Mouse (Mus musculus) brown adipose tissue, adult 24 weeks (tissue): ENCODE results near the gene Sdf2. TPM values are rescaled to one million over a fixed set of nuclear protein-coding genes. Genes with fewer than 3 reads are reported as not detected.
A peak's percentile ranks its signal among the peaks of the same experiment; 100 is the strongest.

Experiments used
- H3K27ac ChIP-seq: fragments of 200-500 bp; replicated peaks from 2 replicates; pipeline ENCODE4 v1.5.1; 2012; ENCODE audit warnings: low read depth, mild to moderate bottlenecking, low read length
- H3K4me1 ChIP-seq: fragments of 200-500 bp; 2 replicates; pipeline ENCODE4 v1.6.1; 2012; ENCODE audit warnings: low read length, mixed read lengths; ENCODE audit not compliant: control insufficient read depth, insufficient read depth, insufficient read length
- H3K4me3 ChIP-seq: fragments of 200-500 bp; 2 replicates; pipeline ENCODE4 v1.5.1; 2012; ENCODE audit warnings: low read depth, mild to moderate bottlenecking, low read length, moderate library complexity; ENCODE audit not compliant: insufficient read depth
- polyA plus RNA-seq: library from polyadenylated mRNA; stranded (reverse); fragments of >200 nt; gene quantifications from 2 replicates; pipeline ENCODE4 v1.2.4, GENCODE M21; 2012; ENCODE audit not compliant: missing spikeins, insufficient read depth, insufficient read length

Sdf2 gene
- 42.0 and 44.9 TPM in 2 replicates for polyA plus RNA-seq

GRCm38 (mm10) chr11:78245627-78246317, at the start of gene Sdf2, which contains the start of gene Supt6:
TSS of gene Sdf2 (plus strand) at chr11:78245746.
TSS of gene Supt6 (minus strand) at chr11:78245987.
- Histone ChIP-seq H3K4me1 (0 out of 2 replicates have a peak, but pooled peaks cover 3% of the 10 kb centered on the region), H3K27ac (peak within 1 kb of the TSS; percentile 99), H3K4me3 (peak within 1 kb of the TSS; percentile 83)

- no peak overlapping the region for H3K4me3 ChIP-seq
- H3K4me1 ChIP-seq: peaks cover 10% of the 10 kb centered on the region
- H3K27ac ChIP-seq: peak overlapping the region; percentile 56
These were observed 43.2 kb upstream of the Sdf2 start for GRCm38 (mm10) chr11:78202372-78202771.

- no peak overlapping the region for H3K4me3 ChIP-seq
- no peak overlapping the region for H3K27ac ChIP-seq
- peaks cover 10% of the 10 kb centered on the region for H3K4me1 ChIP-seq
These were observed 41.3 kb upstream of the Sdf2 start for GRCm38 (mm10) chr11:78204287-78204686.

- H3K4me1 ChIP-seq: peaks cover 10% of the 10 kb centered on the region
- no peak overlapping the region for H3K27ac ChIP-seq
- no peak overlapping the region for H3K4me3 ChIP-seq
These were observed 40.0 kb upstream of the Sdf2 start for GRCm38 (mm10) chr11:78205361-78206206.

GRCm38 (mm10) chr11:78207190-78207589, 38.4 kb upstream of the Sdf2 start:
- Histone ChIP-seq H3K4me3 (no peak overlapping the region), H3K4me1 (peaks cover 10% of the 10 kb centered on the region), H3K27ac (no peak overlapping the region)

DNA sequence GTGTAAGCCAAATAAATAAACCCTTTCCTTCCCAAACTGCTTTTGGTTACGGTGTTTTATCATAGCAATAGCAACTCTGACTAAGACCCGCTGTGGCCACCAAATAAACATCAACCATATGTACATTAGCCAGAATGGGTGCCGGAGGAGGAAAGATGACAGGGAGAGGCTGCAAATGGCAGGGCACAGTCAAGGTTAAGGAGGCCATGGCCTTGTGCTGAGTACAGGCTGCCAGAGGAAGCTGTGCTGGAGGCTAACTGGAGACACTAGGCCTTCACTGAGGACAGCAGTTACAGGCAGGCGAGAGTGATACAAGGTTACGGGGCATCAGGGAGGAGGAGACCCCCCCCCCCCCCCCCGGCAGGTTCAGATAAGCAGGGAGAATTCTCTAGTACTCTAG, 35.7 kb upstream of the Sdf2 start:
- Histone ChIP-seq H3K4me1 (no peaks in the 10 kb centered on the region), H3K4me3 (no peak overlapping the region), H3K27ac (no peak overlapping the region)

DNA sequence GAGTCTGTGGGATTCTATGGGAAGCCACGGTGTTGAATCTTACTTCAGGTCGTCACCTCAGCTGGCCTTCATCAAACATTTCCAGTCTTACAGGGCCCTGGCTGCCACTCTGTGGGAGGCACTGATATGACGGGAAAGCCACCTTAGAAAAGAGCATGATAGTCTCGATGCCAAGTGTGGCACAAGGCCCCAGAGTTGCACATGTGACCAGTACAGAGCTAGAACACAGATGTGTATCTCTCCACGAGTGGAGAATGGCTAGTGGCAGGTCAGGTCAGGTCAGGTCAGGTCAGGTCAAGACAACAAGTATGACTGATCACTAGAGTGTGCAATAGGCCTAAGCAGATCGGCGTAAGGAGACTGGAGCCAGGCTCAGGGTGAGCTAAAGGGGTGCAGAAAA, 34.9 kb upstream of the Sdf2 start:
- no peak overlapping the region for H3K4me3 ChIP-seq
- H3K27ac ChIP-seq: peak overlapping the region; percentile 25; the same call in 1 of the 2 replicates
- no peaks in the 10 kb centered on the region for H3K4me1 ChIP-seq

DNA sequence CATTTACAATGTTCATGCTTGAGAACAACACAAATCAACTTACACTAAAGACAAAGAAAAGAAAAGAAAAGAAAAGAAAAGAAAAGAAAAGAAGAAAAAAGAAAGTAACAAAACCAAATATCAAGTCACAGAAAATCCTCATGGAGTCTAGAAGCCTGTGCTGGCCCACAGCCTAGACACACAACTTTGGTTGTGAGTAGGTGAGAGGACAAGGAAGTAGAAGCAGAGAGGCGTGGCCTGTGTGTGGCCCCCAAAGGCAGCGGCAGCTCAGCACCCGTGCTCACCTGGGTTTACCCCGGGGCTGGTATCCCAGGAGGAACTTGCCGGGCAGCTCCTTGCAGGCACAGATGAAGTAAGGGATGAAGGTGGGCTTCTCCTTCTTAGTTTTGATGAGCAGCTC, 34.0 kb upstream of the Sdf2 start:
- Histone ChIP-seq H3K27ac (no peak overlapping the region), H3K4me1 (no peaks in the 10 kb centered on the region), H3K4me3 (no peak overlapping the region)

GRCm38 (mm10) chr11:78213086-78213817, 32.3 kb upstream of the Sdf2 start:
- Histone ChIP-seq H3K27ac (no peak overlapping the region), H3K4me3 (no peak overlapping the region), H3K4me1 (no peaks in the 10 kb centered on the region)

GRCm38 (mm10) chr11:78215709-78216317, 29.7 kb upstream of the Sdf2 start:
- Histone ChIP-seq H3K4me3 (no peak overlapping the region), H3K27ac (no peak overlapping the region), H3K4me1 (no peaks in the 10 kb centered on the region)

DNA sequence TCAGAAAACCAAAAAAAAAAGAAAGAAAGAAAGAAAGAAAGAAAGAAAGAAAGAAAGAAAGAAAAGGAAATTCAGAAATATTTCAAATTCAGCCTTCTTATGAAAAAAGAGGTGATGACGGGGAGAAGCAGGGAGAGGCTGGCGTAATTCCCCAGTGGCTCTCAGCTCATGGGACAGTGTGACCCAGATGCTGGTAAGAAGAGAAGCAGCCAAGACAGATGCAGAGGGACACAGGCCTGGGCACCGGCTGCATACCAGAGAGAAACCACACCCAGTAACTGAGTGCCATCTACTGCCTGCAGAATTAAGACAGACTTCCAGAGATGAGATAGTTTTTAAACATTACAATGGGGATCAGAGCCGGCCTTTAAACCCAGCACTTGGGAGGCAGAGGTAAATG, 22.0 kb upstream of the Sdf2 start:
- Histone ChIP-seq H3K4me3 (no peak overlapping the region), H3K27ac (no peak overlapping the region), H3K4me1 (no peaks in the 10 kb centered on the region)

- Histone ChIP-seq H3K27ac (no peak overlapping the region), H3K4me3 (no peak overlapping the region), H3K4me1 (no peaks in the 10 kb centered on the region)
These were observed 14.0 kb upstream of the Sdf2 start for GRCm38 (mm10) chr11:78231518-78231917.

DNA sequence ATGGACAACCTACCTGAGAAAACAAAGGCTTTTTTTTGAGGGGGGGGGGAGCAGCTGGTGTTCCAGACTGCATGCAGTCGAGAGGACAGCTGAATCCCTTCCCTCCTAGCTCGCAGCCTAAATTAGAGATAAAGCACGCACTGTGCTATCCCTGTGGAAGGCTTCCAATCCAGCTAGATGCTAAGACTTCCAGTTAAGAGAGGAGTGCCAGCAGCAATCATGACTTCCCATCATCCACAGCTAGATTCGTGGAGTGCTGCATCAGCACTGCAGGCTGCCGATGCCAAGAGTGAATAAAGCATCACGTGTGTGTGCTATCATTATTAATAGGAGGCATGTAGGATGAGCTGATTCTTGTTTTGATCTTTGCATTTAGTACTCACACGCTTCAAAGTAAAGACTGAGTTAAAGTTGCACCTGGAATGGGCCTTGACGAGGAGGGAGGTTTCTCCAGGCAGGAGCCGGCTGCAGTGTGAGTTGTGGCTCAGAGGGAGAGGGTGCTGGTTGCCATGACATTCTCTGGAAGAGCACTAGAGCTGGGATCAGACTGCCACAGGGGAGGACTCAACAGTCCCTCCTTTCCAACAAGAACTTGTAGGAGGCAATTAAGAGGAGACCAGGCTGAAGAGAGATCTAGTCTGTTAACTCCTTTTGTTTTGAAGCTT, 5.2 kb upstream of the Sdf2 start:
- Histone ChIP-seq H3K27ac (no peak overlapping the region), H3K4me3 (no peak overlapping the region), H3K4me1 (no peaks in the 10 kb centered on the region)

DNA sequence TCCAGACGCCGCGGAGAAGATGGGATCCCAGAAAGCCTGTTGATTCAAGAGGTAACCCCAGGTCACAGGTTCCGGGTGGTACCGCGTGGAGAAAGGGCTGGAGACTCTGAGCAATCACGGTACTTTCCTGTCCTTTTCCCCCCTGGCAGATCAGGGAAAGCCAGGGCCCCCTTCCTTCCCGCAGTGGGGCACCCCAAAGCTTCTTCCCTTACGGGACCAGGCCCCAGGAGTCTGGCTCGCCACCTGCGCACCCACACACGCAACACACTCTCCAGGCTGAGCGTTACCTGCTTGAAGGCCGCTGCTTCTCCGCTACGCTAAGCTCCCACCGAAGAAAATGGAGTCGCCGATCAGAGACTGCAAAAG, 302 bp upstream of the Sdf2 start:
- Histone ChIP-seq H3K4me3 (peak overlapping the region; percentile 83), H3K4me1 (0 out of 2 replicates have a peak, but pooled peaks cover 3% of the 10 kb centered on the region), H3K27ac (peak overlapping the region; percentile 82)
